ENCODE assay signal across 9 mouse cellular contexts in the genomic region with DNA sequence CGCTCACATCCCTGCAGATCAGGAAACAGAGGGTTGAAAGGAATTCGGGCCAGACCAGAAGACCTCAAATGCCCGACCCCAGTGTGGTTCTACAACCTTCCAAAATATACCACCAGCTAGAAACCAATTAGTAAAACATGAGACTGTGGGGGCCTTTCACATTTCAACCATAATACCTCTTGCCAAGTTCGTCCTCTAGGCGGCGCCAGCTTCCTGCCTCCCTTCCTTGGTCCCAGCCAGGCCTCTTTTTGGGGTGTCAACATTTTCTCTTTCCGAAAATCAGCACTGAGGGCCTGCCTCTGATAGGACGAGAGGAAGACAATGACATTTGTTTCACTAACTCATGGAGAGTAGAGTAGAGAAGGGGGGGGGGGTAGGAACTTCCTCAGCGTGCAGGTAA. TPM values are rescaled to one million over a fixed set of nuclear protein-coding genes. Genes with fewer than 3 reads are reported as not detected.
DNase-seq lines count a peak whose midpoint lies in the region; ATAC-seq and TF ChIP-seq lines count a peak whose summit lies in the region.
"Had no signal": no experiment of that assay in that cellular context is flagged by ENCODE, and none has a peak within 500 bp of the region (broad histone marks: within the 10 kb centered on the region; RNA-seq: fewer than 3 reads in every experiment).

No protein-coding gene starts in this region.

- ATAC-seq in intestine, embryonic 14.5 days (replicated peaks; ENCODE audit: low FRiP score, low TSS enrichment, low read depth) = no peak
- ATAC-seq in intestine, embryonic 16.5 days = no peak

- no peak overlapping the region for H3K4me2 ChIP-seq in intestine, embryonic 14.5 days (ENCODE audit: low read length)
- no peak overlapping the region for H3K4me2 ChIP-seq in intestine, embryonic 16.5 days (ENCODE audit: low read depth, low read length)
- H3K4me2 ChIP-seq: neural tube, embryonic 13.5 days had no signal

- 0 out of 2 replicates have a peak overlapping the region, but pooled peaks have one; percentile 12 for H3K27ac ChIP-seq in intestine, embryonic 14.5 days (ENCODE audit: low read depth)
- H3K27ac ChIP-seq in intestine, embryonic 16.5 days (ENCODE audit: low read length) = no peak overlapping the region
- no peak overlapping the region for H3K27ac ChIP-seq in ES-E14 (ENCODE audit: insufficient read depth, low read depth, low read length, poor library complexity, severe bottlenecking)
- H3K27ac ChIP-seq: neural tube, embryonic 13.5 days had no signal

- 41% methylated on average over 9 of the region's 9 CpGs for WGBS in intestine, embryonic 14.5 days
- WGBS in intestine, embryonic 16.5 days = 49% methylated on average over 9 of the region's 9 CpGs

- in situ Hi-C loops in ES-E14 (cut with MboI; ENCODE audit: low sequenced_read_pairs in 2 of 2, unreplicated experiment in 2 of 2) = no loop called here

- H3K4me1 ChIP-seq in intestine, embryonic 14.5 days (replicated peaks; ENCODE audit: control insufficient read depth, insufficient read depth, low read length) = no peaks in the 10 kb centered on the region
- H3K4me1 ChIP-seq in intestine, embryonic 16.5 days (ENCODE audit: control insufficient read depth, insufficient read depth, low read length) = no peaks in the 10 kb centered on the region
- H3K4me1 ChIP-seq in ES-E14 (ENCODE audit: control insufficient read depth in 2 of 2, insufficient read depth in 2 of 2, low read length in 2 of 2, poor library complexity in 1 of 2) = no peaks in the 10 kb centered on the region
- H3K4me1 ChIP-seq: neural tube, embryonic 13.5 days had no signal

- H3K4me3 ChIP-seq in intestine, embryonic 14.5 days (ENCODE audit: low read depth, low read length) = no peak overlapping the region
- no peak overlapping the region for H3K4me3 ChIP-seq in intestine, embryonic 16.5 days (ENCODE audit: low read length)
- H3K4me3 ChIP-seq in ES-E14 (ENCODE audit: insufficient read depth in 1 of 2, low read depth in 1 of 2, low read length in 2 of 2, poor library complexity in 1 of 2, severe bottlenecking in 1 of 2) = no peak overlapping the region
- H3K4me3 ChIP-seq: neural tube, embryonic 13.5 days had no signal

- no peaks in the 10 kb centered on the region for H3K9me3 ChIP-seq in intestine, embryonic 14.5 days (ENCODE audit: control insufficient read depth, low read length)
- no peaks in the 10 kb centered on the region for H3K9me3 ChIP-seq in intestine, embryonic 16.5 days (ENCODE audit: control insufficient read depth, low read length)
- no peaks in the 10 kb centered on the region for H3K9me3 ChIP-seq in ES-E14 (ENCODE audit: control insufficient read depth, insufficient read depth, low read depth, low read length)

- DNase-seq in intestine, embryonic 14.5 days (ENCODE audit: low spot score) = no peak
- DNase-seq in CD4-positive, CD25-positive, alpha-beta regulatory T cell, adult 2 months (ENCODE audit: low read depth, low spot score) = peak; percentile 57
- DNase-seq in ES-E14 (ENCODE audit: low read depth, low spot score) = peak; percentile 6
- DNase-seq in induced T-regulatory cell, adult 2 months (ENCODE audit: low read depth) = peak; percentile 59
- DNase-seq in cerebellum, adult 11-12 months = no peak
- no peak for DNase-seq in kidney, adult 9 months
- DNase-seq in heart, postnatal 25 days (ENCODE audit: low spot score) = no peak

- H3K36me3 ChIP-seq in intestine, embryonic 14.5 days (ENCODE audit: control insufficient read depth, insufficient read depth, low read length) = no peaks in the 10 kb centered on the region
- no peaks in the 10 kb centered on the region for H3K36me3 ChIP-seq in intestine, embryonic 16.5 days (ENCODE audit: control insufficient read depth, insufficient read depth, low read length)
- no peaks in the 10 kb centered on the region for H3K36me3 ChIP-seq in ES-E14 (ENCODE audit: control insufficient read depth, insufficient read depth, low read length, poor library complexity, severe bottlenecking)
- H3K36me3 ChIP-seq: neural tube, embryonic 13.5 days had no signal

- no peaks in the 10 kb centered on the region for H3K27me3 ChIP-seq in intestine, embryonic 14.5 days (replicated peaks; ENCODE audit: control insufficient read depth, insufficient read depth, low read length)
- H3K27me3 ChIP-seq in intestine, embryonic 16.5 days (replicated peaks; ENCODE audit: control insufficient read depth, insufficient read depth, low read length) = no peaks in the 10 kb centered on the region
- H3K27me3 ChIP-seq: neural tube, embryonic 13.5 days had no signal

- intact Hi-C loops in heart, postnatal 25 days (cut with DNase I) = no loop called here

- H3K9ac ChIP-seq in intestine, embryonic 14.5 days (ENCODE audit: low read length) = no peak overlapping the region
- H3K9ac ChIP-seq in intestine, embryonic 16.5 days (ENCODE audit: low read depth, low read length) = no peak overlapping the region
- no peak overlapping the region for H3K9ac ChIP-seq in ES-E14 (ENCODE audit: insufficient read depth, low read depth, low read length, poor library complexity, severe bottlenecking)
- H3K9ac ChIP-seq: neural tube, embryonic 13.5 days had no signal

TF ChIP-seq in ES-E14, 5 proteins besides CTCF, POLR2A, EP300 and RAD21:
- TF ChIP-seq CHD2 (IDR thresholded peaks at IDR 0.05; ENCODE audit: low read depth, low read length) (no peak), MAFK (IDR thresholded peaks at IDR 0.05; ENCODE audit: insufficient read depth, low read depth, low read length) (no peak), ZNF384 (IDR thresholded peaks at IDR 0.05; ENCODE audit: low read depth, low read length) (no peak), HCFC1 (IDR thresholded peaks at IDR 0.05; ENCODE audit: borderline replicate concordance, insufficient read depth, low read length) (no peak)

RNA-seq across cellular contexts. Expression of a gene that starts 55.5 kb away (rescaled TPM):
- 7.6 and 8.6 TPM in 2 replicates for polyA plus RNA-seq in intestine, embryonic 14.5 days (2014; fragmentation: Nextera tagmentation; extraction: Ambion mirVana)
- polyA plus RNA-seq in intestine, embryonic 16.5 days (2015; fragmentation: Nextera tagmentation; extraction: Ambion mirVana) = 2.1 TPM in 2 replicates
- total RNA-seq in ES-E14 (2012; rRNA removed) = 1.7 and 2.6 TPM in 2 replicates
- total RNA-seq in heart, postnatal 25 days (2021) = 1 to 10 TPM; 1.8 to 3.4 TPM

Comparison
In these comparisons a context has a peak if more than half of its experiments do, and no peak if none do; other contexts are left out.
1. DNase-seq: peak in CD4-positive, CD25-positive, alpha-beta regulatory T cell, adult 2 months (single experiment), ES-E14 (single experiment) and induced T-regulatory cell, adult 2 months (single experiment); none in intestine, embryonic 14.5 days (single experiment), cerebellum, adult 11-12 months (single experiment), kidney, adult 9 months (single experiment) and heart, postnatal 25 days (single experiment).